Mouse (Mus musculus): ENCODE measurements around the gene Zfp143. TPM values are rescaled to one million over a fixed set of nuclear protein-coding genes. Genes with fewer than 3 reads are reported as not detected.
"Not testable (repeated sequence)": the region's sequence is repeated elsewhere in the genome, so short reads cannot be mapped to it uniquely, and the experiment has no call there.

Zfp143 gene
- total RNA-seq, 2 experiments from 2014 or later: 12.1 to 14.2 TPM

- DNase-seq (ENCODE audit: low spot score in 2 of 2): no peak
These were observed 63.0 kb downstream of the Zfp143 start for GRCm38 (mm10) chr7:110123844-110124555.

GRCm38 (mm10) chr7:110128566-110128965 is 67.5 kb downstream of the Zfp143 start:
- no peak for DNase-seq (ENCODE audit: low spot score in 2 of 2)

DNA sequence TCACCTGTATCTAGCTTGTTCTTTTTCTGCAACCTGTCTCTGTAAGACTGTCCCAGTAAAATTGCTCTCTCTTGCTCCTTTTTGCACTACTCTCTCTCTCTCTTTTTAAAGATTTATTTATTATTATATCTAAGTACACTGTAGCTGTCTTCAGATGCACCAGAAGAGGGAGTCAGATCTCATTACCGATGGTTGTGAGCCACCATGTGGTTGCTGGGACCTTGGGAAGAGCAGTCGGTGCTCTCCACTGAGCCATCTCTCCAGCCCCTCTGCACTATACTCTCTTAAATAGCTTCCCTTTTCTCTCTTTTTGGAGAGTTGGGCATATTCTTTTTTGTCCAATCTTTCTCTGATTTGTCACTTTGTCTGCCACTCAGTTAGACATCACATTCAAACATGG is 71.3 kb downstream of the Zfp143 start:
- not testable (repeated sequence) for DNase-seq (ENCODE audit: low spot score in 2 of 2)

DNA sequence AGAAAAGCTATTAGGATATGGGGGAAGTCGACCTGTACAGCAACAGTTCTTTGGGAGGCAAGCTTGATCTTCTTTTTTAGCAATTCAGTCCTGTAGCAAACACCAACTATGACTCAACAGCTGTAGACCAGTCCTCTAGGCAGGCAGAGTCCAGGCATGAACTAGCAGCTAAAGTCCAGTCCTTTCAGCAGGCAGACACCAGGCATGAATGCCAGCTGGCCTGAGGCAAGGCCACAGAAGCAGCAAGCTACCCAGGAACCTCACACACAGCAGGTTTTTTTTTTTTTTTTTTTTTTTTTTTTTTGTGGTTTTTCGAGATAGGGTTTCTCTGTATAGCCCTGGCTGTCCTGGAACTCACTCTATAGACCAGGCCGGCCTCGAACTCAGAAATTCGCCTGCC is 73.0 kb downstream of the Zfp143 start:
- no peak for DNase-seq (ENCODE audit: low spot score in 2 of 2)

GRCm38 (mm10) chr7:110138538-110138937 is 77.5 kb downstream of the Zfp143 start:
- DNase-seq (ENCODE audit: low spot score in 2 of 2): no peak

GRCm38 (mm10) chr7:110143863-110144262 is 82.8 kb downstream of the Zfp143 start:
- no peak for DNase-seq (ENCODE audit: low spot score in 2 of 2)

Other genes with a start within 250 kb of the Zfp143 start
- gene Scube2, start 195.5 kb upstream of the Zfp143 start, total RNA-seq (2021): under 1 TPM in 1 of 2 experiments, not detected in 1; 0.32 TPM
- 100 to 1,000 TPM; 158 to 167 TPM for gene Dennd5a, start 100.7 kb upstream of the Zfp143 start, total RNA-seq (2021)
- 10 to 100 TPM; 47.1 to 70.2 TPM for gene Tmem41b, start 74.3 kb upstream of the Zfp143 start, total RNA-seq (2021)
- 10 to 100 TPM; 96.2 to 96.7 TPM for gene Ipo7, start 42.9 kb upstream of the Zfp143 start, total RNA-seq (2021)
- gene Wee1, start 60.8 kb downstream of the Zfp143 start, total RNA-seq (2021): 1 to 10 TPM; 5.2 to 7.3 TPM
- 10 to 100 TPM; 12.9 to 13.6 TPM for gene Swap70, start 160.5 kb downstream of the Zfp143 start, total RNA-seq (2021)